28 mouse cellular contexts compared by ENCODE assay signal in genomic region chr2:69649716-69650115, GRCm38 (mm10). TPM values are rescaled to one million over a fixed set of nuclear protein-coding genes. Genes with fewer than 3 reads are reported as not detected.
DNase-seq lines count a peak whose midpoint lies in the region; ATAC-seq and TF ChIP-seq lines count a peak whose summit lies in the region.
"Had no signal": no experiment of that assay in that cellular context is flagged by ENCODE, and none has a peak within 500 bp of the region (broad histone marks: within the 10 kb centered on the region; RNA-seq: fewer than 3 reads in every experiment).

No protein-coding gene starts in this region.

- H3K4me3 ChIP-seq in embryonic facial prominence, embryonic 13.5 days = no peak overlapping the region
- H3K4me3 ChIP-seq in embryonic facial prominence, embryonic 10.5 days = no peak overlapping the region
- H3K4me3 ChIP-seq in limb, embryonic 12.5 days (replicated peaks) = no peak overlapping the region
- no peak overlapping the region for H3K4me3 ChIP-seq in limb, embryonic 10.5 days
- H3K4me3 ChIP-seq in testis, adult 2 months (ENCODE audit: control insufficient read depth, low read depth, low read length) = peak overlapping the region; percentile 58
- H3K4me3 ChIP-seq: embryonic facial prominence, embryonic 12.5 days; embryonic facial prominence, embryonic 15.5 days; erythroblast, embryonic 14.5 days; forebrain, embryonic 10.5 days; forebrain, embryonic 12.5 days had no signal

- no peak for TF ChIP-seq POLR2A in testis, adult 2 months (IDR thresholded peaks at IDR 0.05; ENCODE audit: control insufficient read depth, low read depth, low read length)

- no peaks in the 10 kb centered on the region for H3K9me3 ChIP-seq in embryonic facial prominence, embryonic 13.5 days
- H3K9me3 ChIP-seq in embryonic facial prominence, embryonic 10.5 days = no peaks in the 10 kb centered on the region
- H3K9me3 ChIP-seq in limb, embryonic 12.5 days = no peaks in the 10 kb centered on the region
- no peaks in the 10 kb centered on the region for H3K9me3 ChIP-seq in limb, embryonic 10.5 days (replicated peaks)
- H3K9me3 ChIP-seq: embryonic facial prominence, embryonic 12.5 days; embryonic facial prominence, embryonic 15.5 days; forebrain, embryonic 10.5 days; forebrain, embryonic 12.5 days; G1E had no signal

- H3K4me2 ChIP-seq in embryonic facial prominence, embryonic 13.5 days = no peak overlapping the region
- H3K4me2 ChIP-seq in limb, embryonic 12.5 days = no peak overlapping the region
- H3K4me2 ChIP-seq: embryonic facial prominence, embryonic 12.5 days; embryonic facial prominence, embryonic 15.5 days; forebrain, embryonic 12.5 days had no signal

- DNase-seq in embryonic facial prominence, embryonic 10.5 days (ENCODE audit: low spot score) = no peak
- no peak for DNase-seq in limb, embryonic 10.5 days (ENCODE audit: low spot score)
- no peak for DNase-seq in testis, postnatal 10 days (ENCODE audit: low spot score)
- DNase-seq in Muller cell, postnatal 12 days (ENCODE audit: inconsistent ontology term) = no peak
- DNase-seq: adrenal gland, adult 2 months; adrenal gland, postnatal 10 days; adrenal gland, postnatal 25 days; B cell, adult 2 months; cerebellum, adult 11 months; cerebellum, adult 18-20 months; cerebellum, adult 8-10 months; cerebellum, adult 9-11 months; cerebellum, postnatal 14 days; cerebellum, postnatal 36 days; embryo, embryonic 11 days had no signal

- ATAC-seq in embryonic facial prominence, embryonic 13.5 days (ENCODE audit: insufficient number of reproducible peaks, insufficient read depth, low FRiP score, low TSS enrichment, low read depth) = no peak
- ATAC-seq in limb, embryonic 12.5 days (ENCODE audit: insufficient number of reproducible peaks, insufficient read depth, low FRiP score, low TSS enrichment, low read depth) = no peak
- ATAC-seq: CD4-positive, CD25-positive, alpha-beta regulatory T cell, adult 4 months; forebrain, embryonic 14.5 days; forebrain, embryonic 16.5 days had no signal

- WGBS in embryonic facial prominence, embryonic 13.5 days = 89% methylated on average over 5 of the region's 5 CpGs
- 87% methylated on average over 5 of the region's 5 CpGs for WGBS in embryonic facial prominence, embryonic 10.5 days
- WGBS in limb, embryonic 12.5 days = 87% methylated on average over 5 of the region's 5 CpGs
- 91% methylated on average over 5 of the region's 5 CpGs for WGBS in limb, embryonic 10.5 days

- no peak overlapping the region for H3K27ac ChIP-seq in embryonic facial prominence, embryonic 13.5 days
- H3K27ac ChIP-seq in embryonic facial prominence, embryonic 10.5 days (replicated peaks) = no peak overlapping the region
- no peak overlapping the region for H3K27ac ChIP-seq in limb, embryonic 12.5 days
- H3K27ac ChIP-seq in limb, embryonic 10.5 days = no peak overlapping the region
- H3K27ac ChIP-seq in testis, adult 2 months (ENCODE audit: control insufficient read depth, insufficient read depth, low read depth, low read length) = no peak overlapping the region
- H3K27ac ChIP-seq: embryonic facial prominence, embryonic 12.5 days; embryonic facial prominence, embryonic 15.5 days; forebrain, embryonic 10.5 days; forebrain, embryonic 12.5 days had no signal

- no peak for TF ChIP-seq CTCF in testis, adult 2 months (IDR thresholded peaks at IDR 0.05; ENCODE audit: control insufficient read depth, insufficient read depth, insufficient replicate concordance, low read depth, low read length)

- H3K4me1 ChIP-seq in embryonic facial prominence, embryonic 13.5 days = 0 out of 2 replicates have a peak, but pooled peaks cover 6% of the 10 kb centered on the region
- peaks cover 10% of the 10 kb centered on the region for H3K4me1 ChIP-seq in embryonic facial prominence, embryonic 10.5 days
- peaks cover 5% of the 10 kb centered on the region; the same call in 1 of the 2 replicates for H3K4me1 ChIP-seq in limb, embryonic 12.5 days (replicated peaks)
- peaks cover 13% of the 10 kb centered on the region; the same call in 1 of the 2 replicates for H3K4me1 ChIP-seq in limb, embryonic 10.5 days
- H3K4me1 ChIP-seq in testis, adult 2 months (ENCODE audit: control insufficient read depth, insufficient read depth, low read length) = no peaks in the 10 kb centered on the region

- H3K36me3 ChIP-seq in embryonic facial prominence, embryonic 13.5 days = peaks cover 2% of the 10 kb centered on the region; the same call in 1 of the 2 replicates
- peaks cover 17% of the 10 kb centered on the region for H3K36me3 ChIP-seq in embryonic facial prominence, embryonic 10.5 days (replicated peaks)
- H3K36me3 ChIP-seq in limb, embryonic 12.5 days = peaks cover 13% of the 10 kb centered on the region
- H3K36me3 ChIP-seq in limb, embryonic 10.5 days = peaks cover 13% of the 10 kb centered on the region
- no peaks in the 10 kb centered on the region for H3K36me3 ChIP-seq in testis, adult 2 months (ENCODE audit: control insufficient read depth, insufficient read depth, low read length)
- H3K36me3 ChIP-seq: G1E had no signal

- 0 out of 2 replicates have a peak overlapping the region, but pooled peaks have one; percentile 27 for H3K9ac ChIP-seq in embryonic facial prominence, embryonic 13.5 days
- 0 out of 2 replicates have a peak overlapping the region, but pooled peaks have one; percentile 8 for H3K9ac ChIP-seq in limb, embryonic 12.5 days (replicated peaks)
- H3K9ac ChIP-seq: embryonic facial prominence, embryonic 12.5 days; embryonic facial prominence, embryonic 15.5 days; forebrain, embryonic 12.5 days had no signal

- no peaks in the 10 kb centered on the region for H3K27me3 ChIP-seq in embryonic facial prominence, embryonic 13.5 days
- no peaks in the 10 kb centered on the region for H3K27me3 ChIP-seq in embryonic facial prominence, embryonic 10.5 days (replicated peaks; ENCODE audit: low read depth, poor library complexity, severe bottlenecking)
- H3K27me3 ChIP-seq in limb, embryonic 12.5 days = no peaks in the 10 kb centered on the region
- H3K27me3 ChIP-seq in limb, embryonic 10.5 days (ENCODE audit: low read depth, poor library complexity, severe bottlenecking) = no peaks in the 10 kb centered on the region
- H3K27me3 ChIP-seq in testis, adult 2 months (ENCODE audit: control insufficient read depth, insufficient read depth, low read length) = no peaks in the 10 kb centered on the region
- H3K27me3 ChIP-seq: CH12.LX; embryonic facial prominence, embryonic 12.5 days; embryonic facial prominence, embryonic 15.5 days; forebrain, embryonic 12.5 days had no signal

RNA-seq across cellular contexts. Expression of gene Bbs5, which starts 2.7 kb away (rescaled TPM):
- 21.3 and 23.9 TPM in 2 replicates for polyA plus RNA-seq in embryonic facial prominence, embryonic 13.5 days (2015; fragmentation: Nextera tagmentation; extraction: Ambion mirVana)
- polyA plus RNA-seq in embryonic facial prominence, embryonic 10.5 days (2016; fragmentation: Nextera tagmentation; extraction: Ambion mirVana) = 12.5 and 19.3 TPM in 2 replicates
- 22.4 and 25.6 TPM in 2 replicates for polyA plus RNA-seq in limb, embryonic 12.5 days (2016; fragmentation: Nextera tagmentation; extraction: Ambion mirVana)
- polyA plus RNA-seq in limb, embryonic 10.5 days (2016; fragmentation: Nextera tagmentation; extraction: Ambion mirVana) = 16.1 and 16.8 TPM in 2 replicates
- 43.0 and 47.2 TPM in 2 replicates for polyA plus RNA-seq in testis, adult 2 months (2012; rRNA removed)
- polyA plus RNA-seq: erythroblast, embryonic 14.5 days had no signal

RNA-seq across cellular contexts. Expression of gene Klhl41, which starts 20.2 kb away (rescaled TPM):
- polyA plus RNA-seq in embryonic facial prominence, embryonic 13.5 days (2015; fragmentation: Nextera tagmentation; extraction: Ambion mirVana) = 2.4 and 3.2 TPM in 2 replicates
- 0.39 and 0.40 TPM in 2 replicates for polyA plus RNA-seq in embryonic facial prominence, embryonic 10.5 days (2016; fragmentation: Nextera tagmentation; extraction: Ambion mirVana)
- polyA plus RNA-seq in limb, embryonic 12.5 days (2016; fragmentation: Nextera tagmentation; extraction: Ambion mirVana) = 13.9 and 14.7 TPM in 2 replicates
- 0.30 and 1.1 TPM in 2 replicates for polyA plus RNA-seq in limb, embryonic 10.5 days (2016; fragmentation: Nextera tagmentation; extraction: Ambion mirVana)
- 2.4 and 2.7 TPM in 2 replicates for polyA plus RNA-seq in testis, adult 2 months (2012; rRNA removed)
- polyA plus RNA-seq: erythroblast, embryonic 14.5 days; forebrain, embryonic 16.5 days; G1E had no signal
